Mouse (Mus musculus) fibroblast of lung, adult 2 months (primary cell): ENCODE measurements at regions not wholly inside any gene's neighbourhood (a gene's known extent, or its start where the extent isn't known, plus 50 kb on each side); places are given as distances from the start of the nearest gene placed in this dataset.
A peak's percentile ranks its signal among the peaks of the same experiment; 100 is the strongest.

Source experiments
- DNase-seq: peaks from one replicate; pipeline ENCODE4 v3.0.0-alpha.2; 2011; ENCODE audit warnings: low read depth

GRCm38 (mm10) chr13:31166286-31166685 lies 192.3 kb downstream of the Gm5447 start:
- DNase-seq: peak; percentile 68

- DNase-seq: no peak
These were observed 194.8 kb downstream of the Gm5447 start for GRCm38 (mm10) chr13:31168854-31169253.

GRCm38 (mm10) chr13:31171751-31172150 lies 197.7 kb downstream of the Gm5447 start:
- no peak for DNase-seq

- DNase-seq: no peak
These were observed 198.6 kb downstream of the Gm5447 start for GRCm38 (mm10) chr13:31172580-31172979.

DNA sequence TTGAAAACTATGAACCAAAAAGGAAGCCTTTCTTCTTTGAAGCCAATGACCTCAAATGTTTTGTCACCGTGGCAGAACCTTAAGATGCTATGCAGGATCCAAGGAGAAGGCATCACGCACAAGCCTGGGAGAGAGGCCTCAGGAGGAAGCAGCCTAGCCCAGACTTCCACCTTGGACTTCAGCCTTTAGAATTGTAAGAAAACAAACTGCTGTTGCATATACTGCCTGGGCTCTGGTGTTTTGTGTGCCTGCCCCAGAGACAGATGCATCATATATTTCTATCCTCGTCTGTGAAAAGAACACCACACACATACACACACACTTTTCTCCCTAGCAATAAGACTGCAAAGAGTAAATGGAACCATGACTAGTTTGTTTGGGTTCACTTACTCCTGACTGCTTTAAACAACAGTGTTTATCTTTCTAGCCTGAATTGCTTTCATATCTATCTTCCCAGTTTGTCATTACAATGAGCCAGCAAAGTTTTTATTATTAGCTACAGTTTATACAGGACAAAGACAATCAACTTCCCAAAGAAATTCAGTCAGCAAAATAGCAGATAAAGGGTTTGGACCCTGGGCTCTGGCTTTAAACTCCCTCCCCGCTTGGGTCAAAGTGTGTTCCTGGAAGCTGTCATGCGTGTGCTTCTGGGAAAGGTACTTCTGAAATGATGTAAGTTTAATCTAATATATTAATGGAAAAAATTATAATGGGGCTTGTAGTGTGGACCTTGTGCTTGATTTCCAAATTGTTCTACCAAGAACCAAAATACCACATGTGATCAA lies 204.2 kb downstream of the Gm5447 start:
- DNase-seq: no peak

- no peak for DNase-seq
These were observed 205.0 kb downstream of the Gm5447 start for GRCm38 (mm10) chr13:31178964-31179363.

DNA sequence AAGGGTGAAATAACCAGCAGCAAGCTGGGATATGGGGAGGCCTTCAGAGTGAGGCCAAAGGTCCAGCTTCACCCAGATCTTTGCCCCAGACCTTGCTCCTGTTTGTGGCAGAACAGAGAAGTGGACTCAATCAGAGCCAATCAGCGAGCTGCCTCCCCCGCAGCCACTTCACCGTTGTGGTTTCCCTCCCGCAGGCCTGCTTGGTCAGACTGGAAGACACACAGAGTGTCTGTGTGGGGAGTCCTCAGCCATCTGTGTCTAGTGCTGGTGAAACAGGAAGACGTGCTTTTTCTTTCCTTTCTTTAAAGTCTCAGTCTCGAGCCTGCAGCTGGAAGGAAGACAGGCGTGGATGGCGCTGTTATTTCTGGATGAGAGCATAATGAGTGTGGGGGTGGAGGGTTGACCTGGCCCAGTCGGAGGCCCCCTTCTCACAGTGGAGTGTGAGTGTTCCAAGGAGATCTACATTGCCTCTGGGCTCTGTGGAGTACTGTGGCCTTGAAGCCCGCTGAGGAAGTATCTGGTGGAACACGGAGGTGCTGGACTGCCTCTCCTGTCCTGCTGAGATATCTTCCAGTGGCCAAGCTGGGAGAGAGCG lies 205.5 kb downstream of the Gm5447 start:
- DNase-seq: no peak

DNA sequence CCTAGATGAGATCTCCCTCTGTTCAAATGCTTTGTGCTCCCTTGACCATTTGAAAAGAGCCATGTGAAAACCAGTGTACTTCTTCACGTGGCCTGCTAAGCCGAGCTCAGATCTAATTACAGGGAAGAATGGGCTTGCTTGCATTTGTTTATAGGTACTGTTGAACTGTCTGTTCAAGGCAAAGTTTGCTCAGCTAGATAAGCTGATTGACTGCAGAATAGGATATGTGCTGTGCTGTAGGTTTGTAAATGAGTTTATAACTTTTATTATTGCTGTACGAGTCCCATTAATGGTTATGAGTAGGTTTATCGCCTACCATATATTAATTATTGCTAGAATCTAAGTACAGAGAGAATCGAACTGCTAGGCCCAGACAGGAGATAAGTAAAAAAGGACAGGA lies 207.5 kb downstream of the Gm5447 start:
- no peak for DNase-seq

- no peak for DNase-seq
These were observed 211.1 kb downstream of the Gm5447 start for GRCm38 (mm10) chr13:31184845-31185834.

DNA sequence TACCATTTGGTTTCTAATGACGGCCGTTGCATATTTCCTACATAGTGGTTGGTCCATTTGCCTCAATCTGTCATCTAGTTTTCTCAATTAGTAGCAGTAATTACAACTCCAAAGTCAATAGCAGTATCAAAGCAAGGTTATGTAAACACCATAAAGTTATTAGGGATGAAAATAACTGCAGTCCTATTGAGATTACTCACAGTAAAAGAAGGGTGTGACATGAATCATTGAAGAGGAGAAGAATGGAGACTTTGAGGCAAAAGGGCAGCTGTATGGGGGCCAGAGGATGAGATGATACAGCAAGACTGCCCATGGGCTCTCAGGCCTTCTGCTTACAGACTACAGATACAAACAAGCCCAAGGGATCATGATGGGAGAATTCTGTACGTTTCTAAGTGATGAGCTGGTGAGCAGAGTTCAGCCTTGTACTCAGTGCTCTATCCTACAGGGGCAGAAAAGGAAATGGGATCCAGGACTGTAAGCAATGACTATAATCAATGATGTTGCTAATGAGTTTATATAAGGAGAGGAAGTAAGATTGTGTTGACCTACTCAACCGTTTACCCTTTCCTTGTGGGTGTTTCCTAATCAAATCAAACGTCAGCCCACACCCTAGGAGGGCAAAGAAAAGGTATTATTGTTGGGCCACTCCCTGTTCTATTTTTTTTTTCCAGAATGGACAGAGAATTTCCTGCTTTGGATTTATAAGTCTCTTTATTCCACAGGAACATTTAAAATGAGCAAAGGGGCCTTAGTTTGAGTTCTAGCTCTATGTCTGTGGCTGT lies 213.0 kb downstream of the Gm5447 start:
- DNase-seq: no peak

DNA sequence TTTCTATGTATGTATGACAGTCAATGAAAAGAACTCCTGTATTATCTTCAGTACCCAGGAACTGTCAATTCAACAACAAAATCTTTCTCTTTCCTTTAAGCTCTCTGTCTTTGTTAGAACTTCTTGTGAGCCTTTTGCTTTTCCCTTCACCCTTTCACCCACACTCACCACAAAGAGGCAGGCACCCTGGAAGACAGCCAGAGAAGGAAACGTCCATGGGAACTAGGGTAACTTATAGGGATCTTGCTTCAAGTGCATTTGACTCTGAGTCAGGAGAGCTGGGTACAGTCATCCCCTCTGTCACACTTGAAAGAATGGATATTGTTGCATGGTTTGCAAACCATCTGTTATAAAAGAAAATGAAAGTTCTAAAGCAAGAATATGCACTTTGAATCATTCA lies 215.1 kb downstream of the Gm5447 start:
- no peak for DNase-seq

DNA sequence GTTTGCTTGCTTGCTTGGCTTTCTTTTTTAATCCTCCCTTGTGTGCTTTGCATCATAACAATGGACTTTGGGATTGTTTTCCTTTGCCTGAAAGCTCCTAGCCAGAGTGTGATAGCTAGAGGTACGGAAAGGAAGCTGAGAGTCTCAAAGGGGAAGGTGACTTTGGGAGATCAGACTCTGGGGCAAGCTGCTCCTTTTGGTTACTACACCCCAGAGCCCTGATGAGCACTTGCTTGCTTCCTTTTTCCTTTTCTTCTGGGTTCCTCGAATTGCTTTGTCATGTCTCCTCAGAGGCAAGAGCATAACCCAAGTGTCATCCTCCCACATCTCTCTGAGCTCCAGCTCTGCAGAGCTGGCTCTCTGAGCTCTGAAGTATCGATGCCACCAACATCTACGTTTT lies 216.0 kb downstream of the Gm5447 start:
- DNase-seq: no peak

GRCm38 (mm10) chr13:31191344-31192139 lies 217.5 kb downstream of the Gm5447 start:
- no peak for DNase-seq

GRCm38 (mm10) chr13:31194971-31195370 lies 221.0 kb downstream of the Gm5447 start:
- no peak for DNase-seq

DNA sequence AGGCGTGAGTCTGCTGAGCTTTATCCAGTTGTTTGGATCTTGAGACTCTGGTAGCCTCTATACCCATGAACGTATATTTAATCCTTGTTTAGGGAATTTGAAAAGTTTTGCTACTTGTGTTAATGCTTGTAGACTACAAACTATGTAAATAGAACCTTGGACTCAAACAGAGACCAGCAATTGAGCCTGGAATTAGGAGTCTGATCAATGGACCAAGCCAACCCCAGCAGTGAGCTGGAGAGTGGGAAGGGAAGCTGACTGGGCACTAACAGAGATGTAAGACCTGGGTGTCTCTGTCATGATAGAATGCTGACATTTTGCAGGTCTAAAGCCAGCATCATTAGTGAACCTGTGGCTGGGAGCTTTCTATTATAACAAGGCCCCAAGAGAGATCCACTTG lies 222.5 kb downstream of the Gm5447 start:
- no peak for DNase-seq

DNA sequence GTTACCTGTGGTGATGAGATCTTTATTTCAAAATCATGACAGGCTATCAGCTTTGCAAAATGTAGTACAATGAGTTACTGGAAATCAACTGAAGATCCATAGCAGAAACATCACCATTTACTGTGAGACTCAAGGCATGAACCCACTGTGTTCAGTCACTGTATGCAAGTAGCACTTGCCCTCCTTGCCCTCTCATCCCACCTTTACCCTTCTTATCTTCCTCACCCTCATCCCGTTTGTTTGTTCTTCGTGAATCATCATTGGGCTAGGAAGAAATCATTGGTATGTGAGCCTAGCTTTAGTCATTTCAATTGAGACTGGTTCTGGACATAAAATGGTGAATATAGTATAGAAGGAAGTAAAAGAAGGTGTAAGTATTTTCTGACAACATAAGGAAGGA lies 223.6 kb downstream of the Gm5447 start:
- DNase-seq: no peak

DNA sequence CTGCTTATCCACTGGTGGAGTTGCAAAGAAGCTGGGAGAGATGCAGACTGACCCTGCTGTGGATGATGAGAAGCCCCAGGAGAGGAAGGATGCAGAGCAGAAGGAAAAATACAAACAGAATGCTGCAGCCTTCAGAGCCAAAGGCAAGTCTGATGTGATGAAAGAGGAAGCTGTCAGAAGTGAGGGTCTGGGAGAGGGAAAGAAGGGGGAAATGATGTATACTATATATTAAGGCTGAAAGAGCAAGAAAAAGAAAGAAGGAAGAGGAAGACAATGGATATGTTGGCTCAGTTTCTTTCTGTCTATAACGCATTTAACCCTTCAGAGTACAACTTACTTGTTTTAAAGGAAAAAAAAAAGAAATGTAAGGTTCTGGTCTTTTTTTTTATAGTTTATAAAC lies 225.4 kb downstream of the Gm5447 start:
- DNase-seq: no peak

- DNase-seq: no peak
These were observed 230.1 kb downstream of the Gm5447 start for GRCm38 (mm10) chr13:31204068-31204467.

DNA sequence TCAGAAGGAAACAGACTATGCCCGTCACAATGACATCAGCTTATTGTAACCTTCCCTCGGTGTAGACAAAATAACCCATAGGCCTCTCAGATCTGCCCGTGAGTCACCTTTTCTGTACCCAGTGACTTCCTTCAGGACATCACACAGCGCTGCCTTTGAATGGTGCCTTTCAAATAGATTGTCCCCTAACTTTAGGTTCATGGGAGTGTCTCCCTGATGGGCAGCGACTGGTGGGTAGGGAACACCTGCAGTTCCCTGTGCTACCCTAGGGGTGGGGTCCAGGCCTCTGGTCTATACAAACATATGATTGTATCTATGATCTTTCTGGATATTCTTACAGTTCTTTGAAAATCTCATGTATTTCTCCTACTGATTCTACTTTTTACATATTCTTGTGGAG lies 232.4 kb downstream of the Gm5447 start:
- no peak for DNase-seq

GRCm38 (mm10) chr13:31207709-31208108 lies 233.7 kb downstream of the Gm5447 start:
- DNase-seq: peak; percentile 54

GRCm38 (mm10) chr13:31223016-31223415 lies 249.0 kb downstream of the Gm5447 start:
- DNase-seq: no peak
